Mouse (Mus musculus) heart, embryonic 14.5 days (tissue): ENCODE measurements around the gene Eef2. TPM values are rescaled to one million over a fixed set of nuclear protein-coding genes. Genes with fewer than 3 reads are reported as not detected.

Experiments
- ATAC-seq: fragments of 200-750 bp; cut with Nextera tagmentation; 2 replicates; pipeline ENCODE4 v1.8.0; 2017; ENCODE audit warnings: low read depth, moderate TSS enrichment; ENCODE audit not compliant: insufficient number of reproducible peaks, insufficient read depth, low FRiP score
- H3K27ac ChIP-seq, 2 experiments: fragments of 200-500 bp in 1 of 2; fragments of 300-500 bp in 1 of 2; sonication (generic) in 1 of 2; replicated peaks in 1 of 2; 2 replicates each; pipeline ENCODE4 v1.5.1; 2012 to 2014; ENCODE audit warnings: low read depth in 2 of 2, low read length in 2 of 2, control low read depth in 1 of 2, mild to moderate bottlenecking in 1 of 2, mixed read lengths in 1 of 2; ENCODE audit not compliant: control insufficient read depth in 1 of 2, insufficient read depth in 1 of 2
- H3K27me3 ChIP-seq: fragments of 300-500 bp; sonication (generic); 2 replicates; pipeline ENCODE4 v1.6.1; 2014; ENCODE audit warnings: mild to moderate bottlenecking, low read length, control low read depth; ENCODE audit not compliant: control insufficient read depth, insufficient read depth
- H3K36me3 ChIP-seq: fragments of 300-500 bp; sonication (generic); 2 replicates; pipeline ENCODE4 v1.6.1; 2014; ENCODE audit warnings: mild to moderate bottlenecking, control low read depth, low read length, mixed read lengths; ENCODE audit not compliant: control insufficient read depth, insufficient read depth
- H3K4me1 ChIP-seq, 2 experiments: fragments of 200-500 bp in 1 of 2; fragments of 300-500 bp in 1 of 2; sonication (generic) in 1 of 2; 2 replicates each; pipeline ENCODE4 v1.6.1; 2012 to 2014; ENCODE audit warnings: low read length in 2 of 2, control low read depth in 1 of 2, mixed read lengths in 1 of 2; ENCODE audit not compliant: control insufficient read depth in 2 of 2, insufficient read depth in 2 of 2
- H3K4me2 ChIP-seq: fragments of 300-500 bp; sonication (generic); 2 replicates; pipeline ENCODE4 v1.6.1; 2014; ENCODE audit warnings: mild to moderate bottlenecking, low read length
- H3K4me3 ChIP-seq, 2 experiments: fragments of 200-500 bp in 1 of 2; fragments of 300-500 bp in 1 of 2; sonication (generic) in 1 of 2; 2 replicates each; pipeline ENCODE4 v1.5.1; 2012 to 2014; ENCODE audit warnings: low read length in 2 of 2, mild to moderate bottlenecking in 2 of 2, control low read depth in 1 of 2, low read depth in 1 of 2, moderate library complexity in 1 of 2; ENCODE audit not compliant: control insufficient read depth in 1 of 2, insufficient read depth in 1 of 2
- H3K9ac ChIP-seq: fragments of 300-500 bp; sonication (generic); 2 replicates; pipeline ENCODE4 v1.6.1; 2014; ENCODE audit warnings: mild to moderate bottlenecking, low read length
- H3K9me3 ChIP-seq: fragments of 300-500 bp; sonication (generic); 2 replicates; pipeline ENCODE4 v1.6.1; 2016; ENCODE audit warnings: low read length, control low read depth; ENCODE audit not compliant: control insufficient read depth
- WGBS: fragments of 180-500 bp; shearing (Covaris S2); extraction: QIAGEN DNeasy Blood & Tissue Kit; methylation state at CpG from one replicate; pipeline ENCODE4 v1.1.7; 2014; 5-methylcytosine and 5-hydroxymethylcytosine counted together
- polyA plus RNA-seq: library from polyadenylated mRNA; unstranded; fragments of >200 nt; fragmentation: Nextera tagmentation; extraction: Ambion mirVana; gene quantifications from 2 replicates; pipeline ENCODE4 v1.2.1, GENCODE M21; 2014

Gene Eef2
- polyA plus RNA-seq, 1 experiment from 2014 or later = 337 TPM

DNA sequence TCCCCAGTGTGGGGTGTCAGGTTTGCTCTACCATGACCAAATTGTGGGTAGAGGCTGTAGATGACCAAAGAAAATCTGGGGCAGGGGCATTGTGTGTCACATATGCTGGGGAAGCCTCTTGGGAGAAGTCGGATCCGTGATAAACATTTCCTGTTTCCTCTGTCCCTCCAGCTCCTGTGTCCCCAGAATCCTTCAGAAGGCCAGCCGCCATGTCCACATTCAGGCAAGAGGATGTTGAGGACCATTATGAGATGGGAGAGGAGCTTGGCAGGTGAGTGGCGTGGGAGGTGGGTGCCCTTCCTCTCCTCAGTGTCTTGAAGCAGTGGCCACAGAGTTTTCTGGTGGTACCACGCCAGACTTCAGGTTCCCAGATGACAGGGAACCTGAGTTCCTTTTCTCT is 7.4 kb downstream of the Eef2 start, which contains the start of gene 4930442H23Rik:
4930442H23Rik (minus strand) TSS at position 45 of the 400 bp plus-strand sequence.
- 73% methylated on average over 5 of the region's 5 CpGs for WGBS
- Histone ChIP-seq H3K9ac (peak within 1 kb of the TSS; percentile 86), H3K9me3 (no peaks in the 10 kb centered on the region), H3K4me1 (peaks cover 18 to 36% of the 10 kb centered on the region in 2 experiments), H3K27ac (peak within 1 kb of the TSS; percentile 92 to 93), H3K4me3 (peak within 1 kb of the TSS; percentile 71 to 88), H3K36me3 (peaks cover 76% of the 10 kb centered on the region), H3K27me3 (no peaks in the 10 kb centered on the region), H3K4me2 (peak within 1 kb of the TSS; percentile 78)
- ATAC-seq = no peak

GRCm38 (mm10) chr10:81184765-81185164 is 8.3 kb downstream of the Eef2 start:
- Histone ChIP-seq H3K9ac (peak overlapping the region; percentile 86), H3K4me2 (peak overlapping the region; percentile 78), H3K4me1 (peaks cover 18 to 30% of the 10 kb centered on the region in 2 experiments), H3K4me3 (no peak overlapping the region), H3K9me3 (no peaks in the 10 kb centered on the region), H3K27me3 (no peaks in the 10 kb centered on the region), H3K27ac (peak overlapping the region; percentile 83 to 92), H3K36me3 (peaks cover 73% of the 10 kb centered on the region)
- no peak for ATAC-seq
- 9% methylated on average over 4 of the region's 4 CpGs for WGBS

GRCm38 (mm10) chr10:81187161-81187560 is 10.7 kb downstream of the Eef2 start:
- WGBS = 90% methylated on average over 9 of the region's 9 CpGs
- peaks cover 23 to 34% of the 10 kb centered on the region in 2 experiments for H3K4me1 ChIP-seq
- H3K9me3 ChIP-seq = no peaks in the 10 kb centered on the region
- H3K9ac ChIP-seq = no peak overlapping the region
- no peak for ATAC-seq
- no peaks in the 10 kb centered on the region for H3K27me3 ChIP-seq
- no peak overlapping the region for H3K27ac ChIP-seq
- no peak overlapping the region for H3K4me3 ChIP-seq
- H3K4me2 ChIP-seq = no peak overlapping the region
- peaks cover 68% of the 10 kb centered on the region for H3K36me3 ChIP-seq

- WGBS = 82% methylated on average over 26 of the region's 26 CpGs
- H3K4me1 ChIP-seq = peaks cover 21 to 32% of the 10 kb centered on the region in 2 experiments
- H3K27ac ChIP-seq = no peak overlapping the region
- H3K4me3 ChIP-seq = no peak overlapping the region
- no peaks in the 10 kb centered on the region for H3K27me3 ChIP-seq
- no peak for ATAC-seq
- H3K9ac ChIP-seq = no peak overlapping the region
- no peaks in the 10 kb centered on the region for H3K9me3 ChIP-seq
- peaks cover 54% of the 10 kb centered on the region for H3K36me3 ChIP-seq
- H3K4me2 ChIP-seq = no peak overlapping the region
Observed at GRCm38 (mm10) chr10:81189821-81190220, 13.4 kb downstream of the Eef2 start.

DNA sequence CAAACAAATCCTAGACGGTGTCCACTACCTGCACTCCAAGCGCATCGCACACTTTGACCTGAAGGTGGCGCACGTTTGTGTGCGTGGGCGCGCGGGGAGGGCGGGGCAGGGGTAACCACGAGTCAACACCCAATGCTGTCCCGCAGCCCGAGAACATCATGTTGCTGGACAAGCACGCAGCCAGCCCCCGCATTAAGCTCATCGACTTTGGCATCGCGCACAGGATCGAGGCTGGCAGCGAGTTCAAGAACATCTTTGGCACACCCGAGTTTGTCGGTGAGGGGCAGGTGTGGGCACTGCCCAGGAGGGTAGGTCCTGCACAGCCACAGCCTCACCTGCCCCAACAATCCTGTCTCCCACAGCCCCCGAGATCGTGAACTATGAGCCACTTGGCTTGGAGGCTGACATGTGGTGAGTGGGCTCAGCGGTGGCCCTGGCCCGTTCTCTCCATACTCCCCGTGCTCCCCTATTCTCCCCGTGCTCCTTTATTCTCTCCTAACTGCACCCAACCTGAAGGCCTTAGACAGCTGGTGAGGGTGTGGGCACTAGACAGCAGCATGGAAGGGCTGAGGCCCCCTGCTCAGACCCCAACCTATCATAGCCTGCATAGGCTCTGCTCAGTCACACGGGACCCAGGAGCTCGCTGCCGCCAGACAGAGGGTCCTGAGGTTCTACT is 13.9 kb downstream of the Eef2 start:
- WGBS = 71% methylated on average over 31 of the region's 31 CpGs
- H3K4me1 ChIP-seq = peaks cover 16 to 27% of the 10 kb centered on the region in 2 experiments
- H3K4me2 ChIP-seq = no peak overlapping the region
- peaks cover 49% of the 10 kb centered on the region for H3K36me3 ChIP-seq
- H3K4me3 ChIP-seq = no peak overlapping the region
- H3K9me3 ChIP-seq = no peaks in the 10 kb centered on the region
- no peak overlapping the region for H3K9ac ChIP-seq
- no peaks in the 10 kb centered on the region for H3K27me3 ChIP-seq
- no peak for ATAC-seq
- H3K27ac ChIP-seq = peak overlapping the region in 1 of 2 experiments; percentile 100; a peak in 1 of 4 replicates

DNA sequence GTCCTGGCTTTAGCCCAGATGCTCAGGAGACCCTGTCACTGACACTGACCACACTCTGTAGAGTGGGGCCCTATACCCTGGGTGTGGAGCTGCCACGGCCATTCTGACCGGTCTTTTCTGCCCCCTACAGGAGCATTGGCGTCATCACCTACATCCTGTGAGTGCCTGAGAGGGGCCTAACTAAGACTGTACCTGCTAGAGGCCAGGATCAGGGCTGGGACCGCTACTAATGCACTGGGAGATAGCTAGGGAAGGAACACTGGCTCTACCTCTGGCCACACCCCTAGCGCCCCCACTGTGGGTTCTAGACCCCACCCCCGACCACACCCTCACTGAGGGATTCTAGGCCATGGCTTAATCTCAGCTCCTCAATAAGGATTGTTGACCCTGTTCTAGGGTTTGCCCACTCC is 14.5 kb downstream of the Eef2 start:
- 65% methylated on average over 6 of the region's 6 CpGs for WGBS
- Histone ChIP-seq H3K36me3 (peaks cover 45% of the 10 kb centered on the region), H3K4me2 (no peak overlapping the region), H3K4me1 (peaks cover 16 to 26% of the 10 kb centered on the region in 2 experiments), H3K4me3 (no peak overlapping the region), H3K27ac (peak overlapping the region in 1 of 2 experiments; percentile 100; a peak in 1 of 4 replicates), H3K9me3 (no peaks in the 10 kb centered on the region), H3K9ac (peak overlapping the region; percentile 27; the same call in 1 of the 2 replicates), H3K27me3 (no peaks in the 10 kb centered on the region)
- no peak for ATAC-seq

DNA sequence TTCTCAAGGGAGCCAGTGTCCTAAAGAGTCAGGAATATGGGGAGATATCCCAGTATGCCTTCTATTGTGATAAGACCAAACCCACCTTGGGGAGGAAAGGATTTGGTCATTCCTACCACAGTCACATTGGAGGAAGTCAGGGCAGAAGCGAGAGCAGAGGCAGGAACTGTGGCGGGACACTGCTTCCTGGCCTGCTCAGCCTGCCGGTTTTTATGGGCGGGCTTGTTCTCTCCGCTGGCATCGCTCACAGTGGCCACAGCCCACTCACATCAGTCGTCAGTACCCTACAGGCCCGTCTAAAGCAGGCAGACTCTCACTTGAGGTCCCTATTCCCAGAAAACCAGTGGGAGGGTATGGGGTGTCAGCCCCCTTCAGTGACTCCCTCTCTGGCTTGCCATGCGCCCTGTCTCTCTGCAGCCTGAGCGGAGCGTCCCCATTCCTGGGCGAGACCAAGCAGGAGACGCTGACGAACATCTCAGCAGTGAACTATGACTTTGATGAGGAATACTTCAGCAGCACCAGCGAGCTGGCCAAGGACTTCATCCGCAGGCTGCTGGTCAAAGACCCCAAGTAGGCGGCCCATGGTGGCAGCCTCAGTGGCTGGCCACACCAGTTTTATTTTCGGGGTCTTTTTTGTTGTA is 15.0 kb downstream of the Eef2 start:
- H3K36me3 ChIP-seq = peaks cover 42% of the 10 kb centered on the region
- peaks cover 16 to 26% of the 10 kb centered on the region in 2 experiments for H3K4me1 ChIP-seq
- no peaks in the 10 kb centered on the region for H3K27me3 ChIP-seq
- H3K9ac ChIP-seq = peak overlapping the region; percentile 99; the same call in 1 of the 2 replicates
- peak overlapping the region; percentile 29 to 100; a peak in 2 of 4 replicates for H3K27ac ChIP-seq
- H3K4me3 ChIP-seq = no peak overlapping the region
- no peaks in the 10 kb centered on the region for H3K9me3 ChIP-seq
- WGBS = 75% methylated on average over 18 of the region's 18 CpGs
- H3K4me2 ChIP-seq = peak overlapping the region; percentile 95; the same call in 1 of the 2 replicates
- no peak for ATAC-seq
